Mouse (Mus musculus): Measurements from ENCODE around the gene Hmgcs1. TPM values are rescaled to one million over a fixed set of nuclear protein-coding genes. Genes with fewer than 3 reads are reported as not detected.
"Not testable (repeated sequence)": the region's sequence is repeated elsewhere in the genome, so short reads cannot be mapped to it uniquely, and the experiment has no call there.

The Hmgcs1 gene
- polyA plus RNA-seq, 1 experiment from 2014 or later: 153 TPM

DNA sequence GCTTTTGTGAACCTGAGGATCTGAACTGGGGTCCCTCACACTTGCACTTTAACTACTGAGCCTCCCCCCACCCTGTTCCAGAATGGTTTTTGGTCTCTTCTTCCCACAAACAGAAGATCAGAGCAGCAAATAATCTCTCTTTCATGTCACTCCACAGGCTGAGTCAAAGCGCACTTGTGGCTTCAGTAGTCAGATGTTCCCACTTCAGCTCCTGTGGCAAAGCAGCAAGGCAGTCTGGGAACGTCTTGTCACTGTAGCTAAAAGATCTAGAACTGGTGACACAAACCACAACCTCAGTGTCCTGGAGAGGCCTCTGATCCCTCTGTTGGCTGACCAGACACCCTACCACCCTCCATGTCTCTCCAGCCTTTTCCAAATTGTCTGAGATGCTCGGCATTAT lies 9.0 kb upstream of the Hmgcs1 start:
- DNase-seq (ENCODE audit: low spot score) (no peak), ATAC-seq (replicated peaks; ENCODE audit: low FRiP score, low read depth) (no peak)
- H3K4me2 ChIP-seq (ENCODE audit: low read length): no peak overlapping the region
- TF ChIP-seq CTCF (IDR thresholded peaks at IDR 0.05; ENCODE audit: low read depth): no peak
- no peaks in the 10 kb centered on the region for H3K36me3 ChIP-seq (ENCODE audit: insufficient read depth, low read length)
- no peaks in the 10 kb centered on the region for H3K9me3 ChIP-seq (replicated peaks; ENCODE audit: low read length)
- no peak overlapping the region for H3K9ac ChIP-seq (ENCODE audit: low read depth, low read length)
- H3K4me3 ChIP-seq (replicated peaks; ENCODE audit: low read depth, low read length): no peak overlapping the region
- no peak overlapping the region for H3K27ac ChIP-seq
- no peaks in the 10 kb centered on the region for H3K27me3 ChIP-seq (ENCODE audit: insufficient read depth, low read length)
- WGBS: 63% methylated on average over 3 of the region's 3 CpGs
- H3K4me1 ChIP-seq (replicated peaks; ENCODE audit: insufficient read depth, low read length): no peaks in the 10 kb centered on the region

- no peaks in the 10 kb centered on the region for H3K36me3 ChIP-seq (ENCODE audit: insufficient read depth, low read length)
These were observed 5.6 kb upstream of the Hmgcs1 start for GRCm38 (mm10) chr13:119684416-119685177.

DNA sequence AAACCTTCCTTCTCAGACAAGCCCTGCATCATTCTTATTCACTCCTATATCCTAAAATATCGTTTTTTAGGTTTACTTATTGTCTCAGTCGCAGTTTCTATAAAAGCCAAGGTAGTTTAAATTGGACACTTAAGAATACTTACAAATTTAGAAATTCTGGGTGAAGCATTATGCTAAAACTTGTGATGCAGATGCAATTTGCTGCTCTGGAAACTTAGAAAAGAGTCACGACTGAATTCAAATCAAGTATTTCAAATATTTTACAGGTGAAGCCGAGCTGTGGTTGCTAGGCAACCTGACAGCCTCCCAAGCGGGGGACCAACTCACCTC lies 505 bp upstream of the Hmgcs1 start:
- H3K4me3 ChIP-seq (replicated peaks; ENCODE audit: low read depth, low read length): peak overlapping the region; percentile 29
- H3K9me3 ChIP-seq (replicated peaks; ENCODE audit: low read length): no peaks in the 10 kb centered on the region
- 0 out of 2 replicates have a peak, but pooled peaks cover 3% of the 10 kb centered on the region for H3K4me1 ChIP-seq (replicated peaks; ENCODE audit: insufficient read depth, low read length)
- H3K27me3 ChIP-seq (ENCODE audit: insufficient read depth, low read length): no peaks in the 10 kb centered on the region
- H3K27ac ChIP-seq: no peak overlapping the region
- peak overlapping the region; percentile 46 for H3K4me2 ChIP-seq (ENCODE audit: low read length)
- no peaks in the 10 kb centered on the region for H3K36me3 ChIP-seq (ENCODE audit: insufficient read depth, low read length)
- WGBS: 11% methylated on average over 5 of the region's 5 CpGs
- ATAC-seq (replicated peaks; ENCODE audit: low FRiP score, low read depth) (no peak), DNase-seq (ENCODE audit: low spot score) (no peak)
- H3K9ac ChIP-seq (ENCODE audit: low read depth, low read length): no peak overlapping the region
- no peak for TF ChIP-seq CTCF (IDR thresholded peaks at IDR 0.05; ENCODE audit: low read depth)

More at GRCm38 (mm10) chr13:119684416-119685177, 5.6 kb upstream of the Hmgcs1 start:
- Histone ChIP-seq H3K4me1 (replicated peaks; ENCODE audit: insufficient read depth, low read length) (no peaks in the 10 kb centered on the region), H3K4me2 (ENCODE audit: low read length) (no peak overlapping the region), H3K27ac (no peak overlapping the region), H3K9me3 (replicated peaks; ENCODE audit: low read length) (no peaks in the 10 kb centered on the region), H3K4me3 (replicated peaks; ENCODE audit: low read depth, low read length) (no peak overlapping the region), H3K27me3 (ENCODE audit: insufficient read depth, low read length) (no peaks in the 10 kb centered on the region), H3K9ac (ENCODE audit: low read depth, low read length) (no peak overlapping the region)
- WGBS: 54% methylated on average over 11 of the region's 11 CpGs
- DNase-seq (ENCODE audit: low spot score) (no peak), ATAC-seq (replicated peaks; ENCODE audit: low FRiP score, low read depth) (no peak)
- TF ChIP-seq CTCF (IDR thresholded peaks at IDR 0.05; ENCODE audit: low read depth): no peak

- WGBS: 2% methylated on average over 7 of the region's 7 CpGs
- TF ChIP-seq CTCF (IDR thresholded peaks at IDR 0.05; ENCODE audit: low read depth): no peak
- Histone ChIP-seq H3K4me1 (replicated peaks; ENCODE audit: insufficient read depth, low read length) (0 out of 2 replicates have a peak, but pooled peaks cover 4% of the 10 kb centered on the region), H3K4me2 (ENCODE audit: low read length) (peak overlapping the region; percentile 69), H3K27ac (peak overlapping the region; percentile 93), H3K9ac (ENCODE audit: low read depth, low read length) (peak overlapping the region; percentile 71), H3K4me3 (replicated peaks; ENCODE audit: low read depth, low read length) (peak overlapping the region; percentile 73), H3K27me3 (ENCODE audit: insufficient read depth, low read length) (no peaks in the 10 kb centered on the region), H3K36me3 (ENCODE audit: insufficient read depth, low read length) (no peaks in the 10 kb centered on the region), H3K9me3 (replicated peaks; ENCODE audit: low read length) (no peaks in the 10 kb centered on the region)
- ATAC-seq (replicated peaks; ENCODE audit: low FRiP score, low read depth) (no peak), DNase-seq (ENCODE audit: low spot score) (peak; percentile 19)
These were observed 869 bp downstream of the Hmgcs1 start for GRCm38 (mm10) chr13:119690876-119691620.

DNA sequence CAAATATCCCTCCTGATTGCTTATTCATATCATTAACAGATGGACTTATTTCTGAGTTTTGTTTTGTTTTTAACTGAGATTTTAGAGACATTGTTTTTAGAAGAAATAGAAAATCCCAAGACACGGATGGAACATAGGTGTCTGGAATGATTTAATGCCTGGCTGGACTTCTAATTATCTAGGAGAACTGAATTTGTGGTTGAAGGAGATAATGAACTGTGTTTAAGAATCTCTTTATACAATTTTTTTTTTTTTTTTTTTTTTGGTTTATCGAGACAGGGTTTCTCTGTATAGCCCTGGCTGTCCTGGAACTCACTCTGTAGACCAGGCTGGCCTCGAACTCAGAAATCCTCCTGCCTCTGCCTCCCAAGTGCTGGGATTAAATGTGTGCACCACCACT lies 1.8 kb downstream of the Hmgcs1 start:
- not testable (repeated sequence) for H3K36me3 ChIP-seq (ENCODE audit: insufficient read depth, low read length); H3K27ac ChIP-seq; ATAC-seq (replicated peaks; ENCODE audit: low FRiP score, low read depth); H3K9me3 ChIP-seq (replicated peaks; ENCODE audit: low read length); H3K4me1 ChIP-seq (replicated peaks; ENCODE audit: insufficient read depth, low read length); H3K27me3 ChIP-seq (ENCODE audit: insufficient read depth, low read length); DNase-seq (ENCODE audit: low spot score)
- 50% methylated on average over 3 of the region's 3 CpGs for WGBS
- H3K4me3 ChIP-seq (replicated peaks; ENCODE audit: low read depth, low read length): peak overlapping the region; percentile 73
- H3K4me2 ChIP-seq (ENCODE audit: low read length): peak overlapping the region; percentile 69
- H3K9ac ChIP-seq (ENCODE audit: low read depth, low read length): peak overlapping the region; percentile 71; the same call in 1 of the 2 replicates

- DNase-seq (ENCODE audit: low spot score): no peak
- no peak overlapping the region for H3K9ac ChIP-seq (ENCODE audit: low read depth, low read length)
- no peaks in the 10 kb centered on the region for H3K9me3 ChIP-seq (replicated peaks; ENCODE audit: low read length)
- TF ChIP-seq CTCF (IDR thresholded peaks at IDR 0.05; ENCODE audit: low read depth): no peak
- H3K36me3 ChIP-seq (ENCODE audit: insufficient read depth, low read length): peaks cover 12% of the 10 kb centered on the region
- no peak for ATAC-seq (replicated peaks; ENCODE audit: low FRiP score, low read depth)
- no peaks in the 10 kb centered on the region for H3K27me3 ChIP-seq (ENCODE audit: insufficient read depth, low read length)
- no peak overlapping the region for H3K27ac ChIP-seq
- peaks cover 4% of the 10 kb centered on the region; the same call in 1 of the 2 replicates for H3K4me1 ChIP-seq (replicated peaks; ENCODE audit: insufficient read depth, low read length)
- no peak overlapping the region for H3K4me3 ChIP-seq (replicated peaks; ENCODE audit: low read depth, low read length)
- no peak overlapping the region for H3K4me2 ChIP-seq (ENCODE audit: low read length)
- 68% methylated on average over 4 of the region's 4 CpGs for WGBS
These were observed 5.5 kb downstream of the Hmgcs1 start for GRCm38 (mm10) chr13:119695676-119696075.

Data from kidney, postnatal 0 days (tissue).